Mouse (Mus musculus) right cerebral cortex, postnatal 14 days (tissue): ENCODE measurements around the gene Krt222.
"Not testable (repeated sequence)": the region's sequence is repeated elsewhere in the genome, so short reads cannot be mapped to it uniquely, and the experiment has no call there.

Experiments
- DNase-seq: peaks from one replicate; pipeline ENCODE4 v3.0.0; 2022

The Krt222 gene

GRCm38 (mm10) chr11:99243820-99244374 is at the start of gene Krt222:
Gene Krt222 (minus strand): TSS chr11:99244085.
- DNase-seq, result peak; percentile 27

- peak; percentile 48 for DNase-seq
These were observed 49.0 kb upstream of the Krt222 start for GRCm38 (mm10) chr11:99292846-99293245.

- DNase-seq, result no peak
These were observed 41.0 kb upstream of the Krt222 start, which contains the start of gene Krt24 for GRCm38 (mm10) chr11:99284833-99285312. Gene Krt24 (minus strand): TSS chr11:99285262.

GRCm38 (mm10) chr11:99284011-99284410 is 40.1 kb upstream of the Krt222 start:
- no peak for DNase-seq

- no peak for DNase-seq
These were observed 39.4 kb upstream of the Krt222 start for GRCm38 (mm10) chr11:99283334-99283733.

- DNase-seq, result no peak
These were observed 37.2 kb upstream of the Krt222 start for GRCm38 (mm10) chr11:99281116-99281515.

- DNase-seq, result no peak
These were observed 36.1 kb upstream of the Krt222 start for GRCm38 (mm10) chr11:99279986-99280385.

- DNase-seq, result no peak
These were observed 32.9 kb upstream of the Krt222 start for GRCm38 (mm10) chr11:99276786-99277185.

- no peak for DNase-seq
These were observed 31.7 kb upstream of the Krt222 start for GRCm38 (mm10) chr11:99275624-99276023.

GRCm38 (mm10) chr11:99272721-99273120 is 28.8 kb upstream of the Krt222 start:
- DNase-seq, result no peak

- DNase-seq, result no peak
These were observed 25.3 kb upstream of the Krt222 start for GRCm38 (mm10) chr11:99269192-99269591.

- DNase-seq, result no peak
These were observed 21.9 kb upstream of the Krt222 start for GRCm38 (mm10) chr11:99265796-99266195.

- DNase-seq, result peak; percentile 63
These were observed 21.3 kb upstream of the Krt222 start for GRCm38 (mm10) chr11:99265220-99265619.

GRCm38 (mm10) chr11:99256213-99256612 is 12.3 kb upstream of the Krt222 start:
- no peak for DNase-seq

- no peak for DNase-seq
These were observed 11.4 kb upstream of the Krt222 start for GRCm38 (mm10) chr11:99255316-99255715.

GRCm38 (mm10) chr11:99253893-99254292 is 10.0 kb upstream of the Krt222 start:
- DNase-seq, result no peak

- DNase-seq, result no peak
These were observed 8.8 kb upstream of the Krt222 start for GRCm38 (mm10) chr11:99252671-99253070.

- no peak for DNase-seq
These were observed 6.8 kb upstream of the Krt222 start for GRCm38 (mm10) chr11:99250666-99251065.

- DNase-seq, result peak; percentile 36
These were observed 6.4 kb upstream of the Krt222 start for GRCm38 (mm10) chr11:99250241-99250640.

- peak; percentile 38 for DNase-seq
These were observed 5.2 kb upstream of the Krt222 start for GRCm38 (mm10) chr11:99249115-99249514.

- no peak for DNase-seq
These were observed 4.0 kb upstream of the Krt222 start for GRCm38 (mm10) chr11:99247916-99248315.

GRCm38 (mm10) chr11:99244519-99244918 is 634 bp upstream of the Krt222 start:
- DNase-seq, result not testable (repeated sequence)

GRCm38 (mm10) chr11:99243200-99243819 is 575 bp downstream of the Krt222 start:
- no peak for DNase-seq

- no peak for DNase-seq
These were observed 1.8 kb downstream of the Krt222 start for GRCm38 (mm10) chr11:99242056-99242455.

- no peak for DNase-seq
These were observed 5.4 kb downstream of the Krt222 start for GRCm38 (mm10) chr11:99238468-99238867.
